Mouse (Mus musculus) MEL (cell line): Measurements from ENCODE around the gene Cnot8.

Experiments used
- BHLHE40 ChIP-seq: IDR thresholded peaks from 2 replicates; pipeline ENCODE4 v1.6.1; 2012; ENCODE audit warnings: low read depth, mild to moderate bottlenecking, inconsistent platforms, low read length, improper control_type of control experiment, borderline replicate concordance
- CTCF ChIP-seq, 3 experiments: IDR thresholded peaks in 2 of 3; conservative IDR thresholded peaks in 1 of 3; 2 replicates each; pipeline ENCODE4 v1.5.1; 2011 to 2012; ENCODE audit warnings: low read length in 3 of 3, low read depth in 2 of 3, mild to moderate bottlenecking in 2 of 3, improper control_type of control experiment in 1 of 3, inconsistent platforms in 1 of 3, mixed read lengths in 1 of 3, moderate library complexity in 1 of 3; ENCODE audit not compliant: control insufficient read depth in 1 of 3, insufficient read depth in 1 of 3, poor library complexity in 1 of 3, severe bottlenecking in 1 of 3
- E2F4 ChIP-seq: IDR thresholded peaks from 2 replicates; pipeline ENCODE4 v1.6.1; 2011; ENCODE audit warnings: low read depth, low read length, improper control_type of control experiment, borderline replicate concordance
- EP300 ChIP-seq, 2 experiments: IDR thresholded peaks; 2 replicates each; pipeline ENCODE4 v1.6.1; 2011; ENCODE audit warnings: improper control_type of control experiment in 2 of 2, low read length in 2 of 2, low read depth in 1 of 2, mild to moderate bottlenecking in 1 of 2
- GATA1 ChIP-seq: IDR thresholded peaks from 2 replicates; pipeline ENCODE4 v1.6.1; 2011; ENCODE audit warnings: low read depth, low read length, improper control_type of control experiment
- KAT2A ChIP-seq: conservative IDR thresholded peaks from 2 replicates; pipeline ENCODE4 v1.6.1; 2012; ENCODE audit warnings: low read depth, low read length, improper control_type of control experiment, inconsistent platforms
- MAFK ChIP-seq: IDR thresholded peaks from 2 replicates; pipeline ENCODE4 v1.6.1; 2011; ENCODE audit warnings: low read depth, mild to moderate bottlenecking, low read length, improper control_type of control experiment, borderline replicate concordance
- MAX ChIP-seq: IDR thresholded peaks from 2 replicates; pipeline ENCODE4 v1.6.1; 2011; ENCODE audit warnings: low read length, improper control_type of control experiment
- MXI1 ChIP-seq: IDR thresholded peaks from 2 replicates; pipeline ENCODE4 v1.6.1; 2011; ENCODE audit warnings: mild to moderate bottlenecking, low read depth, low read length, improper control_type of control experiment
- POLR2A ChIP-seq, 2 experiments: IDR thresholded peaks; 2 replicates each; pipeline ENCODE4 v1.6.1; 2011 to 2012; ENCODE audit warnings: low read length in 2 of 2, mild to moderate bottlenecking in 2 of 2, control low read depth in 1 of 2, improper control_type of control experiment in 1 of 2, low read depth in 1 of 2, moderate library complexity in 1 of 2; ENCODE audit not compliant: control insufficient read depth in 1 of 2, insufficient read depth in 1 of 2, poor library complexity in 1 of 2
- POLR2AphosphoS5 ChIP-seq: IDR thresholded peaks from 2 replicates; pipeline ENCODE4 v1.6.1; 2012; ENCODE audit warnings: low read depth, borderline replicate concordance, mild to moderate bottlenecking, inconsistent platforms, low read length, moderate library complexity, mixed read lengths
- USF1 ChIP-seq: IDR thresholded peaks from 2 replicates; pipeline ENCODE4 v1.6.1; 2014; ENCODE audit warnings: low read depth, mild to moderate bottlenecking, inconsistent platforms, low read length, improper control_type of control experiment, moderate library complexity
- USF2 ChIP-seq, 2 experiments: IDR thresholded peaks; 2 replicates each; pipeline ENCODE4 v1.6.1; 2011 to 2012; ENCODE audit warnings: improper control_type of control experiment in 2 of 2, low read length in 2 of 2, borderline replicate concordance in 1 of 2, inconsistent platforms in 1 of 2, low read depth in 1 of 2, mild to moderate bottlenecking in 1 of 2; ENCODE audit not compliant: insufficient read depth in 1 of 2
- ZMIZ1 ChIP-seq: IDR thresholded peaks from 2 replicates; pipeline ENCODE4 v1.6.1; 2012; ENCODE audit warnings: low read depth, mild to moderate bottlenecking, inconsistent platforms, low read length, improper control_type of control experiment, moderate library complexity

- TF ChIP-seq E2F4 = no peak
- no peak for TF ChIP-seq CTCF (IDR thresholded peaks at IDR 0.05 in 2 of 3, conservative IDR thresholded peaks at IDR 0.05 in 1 of 3; ENCODE audit: control insufficient read depth in 1 of 3, insufficient read depth in 1 of 3, low read depth in 2 of 3, low read length in 3 of 3, poor library complexity in 1 of 3, severe bottlenecking in 1 of 3)
- TF ChIP-seq USF1 = no peak
- no peak for TF ChIP-seq EP300 (IDR thresholded peaks at IDR 0.05; ENCODE audit: low read depth in 1 of 2, low read length in 2 of 2)
- no peak for TF ChIP-seq KAT2A
- no peak for TF ChIP-seq GATA1
- no peak for TF ChIP-seq USF2 (IDR thresholded peaks at IDR 0.05; ENCODE audit: borderline replicate concordance in 1 of 2, insufficient read depth in 1 of 2, low read depth in 1 of 2, low read length in 2 of 2)
- TF ChIP-seq MAFK = no peak
- no peak for TF ChIP-seq POLR2AphosphoS5
- TF ChIP-seq BHLHE40 = no peak
- TF ChIP-seq POLR2A (IDR thresholded peaks at IDR 0.05; ENCODE audit: control insufficient read depth in 1 of 2, insufficient read depth in 1 of 2, low read depth in 1 of 2, low read length in 2 of 2, poor library complexity in 1 of 2) = no peak
- no peak for TF ChIP-seq ZMIZ1
- no peak for TF ChIP-seq MAX
- no peak for TF ChIP-seq MXI1
Observed at GRCm38 (mm10) chr11:58092541-58092940, 11.4 kb upstream of the Cnot8 start.
